In genomic region chr9:50301722-50302121, GRCm38 (mm10) we compare ENCODE assay signal across 11 mouse cellular contexts. TPM values are rescaled to one million over a fixed set of nuclear protein-coding genes. Genes with fewer than 3 reads are reported as not detected.
A peak's percentile ranks its signal among the peaks of the same experiment; 100 is the strongest.
DNase-seq lines count a peak whose midpoint lies in the region; ATAC-seq and TF ChIP-seq lines count a peak whose summit lies in the region.
"Had no signal": no experiment of that assay in that cellular context is flagged by ENCODE, and none has a peak within 500 bp of the region (broad histone marks: within the 10 kb centered on the region; RNA-seq: fewer than 3 reads in every experiment).

No protein-coding gene starts in this region.

- peaks cover 7% of the 10 kb centered on the region; the same call in 1 of the 2 replicates for H3K4me1 ChIP-seq in heart, embryonic 12.5 days (replicated peaks)

- H3K4me2 ChIP-seq in heart, embryonic 12.5 days, result no peak overlapping the region

- no peak for TF ChIP-seq POLR2A in brain, embryonic 14.5 days (IDR thresholded peaks at IDR 0.05; ENCODE audit: borderline replicate concordance, extremely low read depth, insufficient read depth, insufficient read length, poor library complexity, severe bottlenecking)

- H3K9ac ChIP-seq in heart, embryonic 12.5 days, result no peak overlapping the region

- no peak for ATAC-seq in heart, embryonic 12.5 days (ENCODE audit: insufficient number of reproducible peaks, low FRiP score)
- ATAC-seq in monocyte, adult 5-6 weeks (replicated peaks; ENCODE audit: insufficient number of reproducible peaks, low FRiP score, low TSS enrichment, poor library complexity, severe bottlenecking), result no peak

- intact Hi-C loops in heart, postnatal 10 days (cut with DNase I), result no loop called here

- H3K4me3 ChIP-seq in heart, embryonic 12.5 days, result no peak overlapping the region
- H3K4me3 ChIP-seq in layer of hippocampus, adult 2 months, result no peak overlapping the region

- no peak for TF ChIP-seq CTCF in brain, embryonic 14.5 days (IDR thresholded peaks at IDR 0.05; ENCODE audit: borderline replicate concordance, extremely low read depth, insufficient read depth, insufficient read length)
- no peak for TF ChIP-seq CTCF in layer of hippocampus, adult 2 months (conservative IDR thresholded peaks at IDR 0.05)

- peak; percentile 33 for DNase-seq in heart, postnatal 10 days
- DNase-seq in brain, embryonic 14.5 days (ENCODE audit: low read depth), result peak; percentile 86
- peak; percentile 36 to 75 for DNase-seq in layer of hippocampus, adult 2 months (ENCODE audit: low spot score in 2 of 2)
- peak; percentile 31 for DNase-seq in retina, embryonic 14.5 days (ENCODE audit: low spot score)
- DNase-seq in kidney, postnatal 4 days, result no peak
- DNase-seq in gastrocnemius, postnatal 25 days, result no peak
- DNase-seq: gastrocnemius, postnatal 10 days; lung, postnatal 36 days had no signal

- no peak overlapping the region for H3K27ac ChIP-seq in heart, embryonic 12.5 days (ENCODE audit: poor library complexity, severe bottlenecking)
- peak overlapping the region; percentile 43; the same call in 1 of the 2 replicates for H3K27ac ChIP-seq in layer of hippocampus, adult 2 months

- H3K36me3 ChIP-seq in heart, embryonic 12.5 days, result no peaks in the 10 kb centered on the region
- H3K36me3 ChIP-seq: G1E had no signal

- no peaks in the 10 kb centered on the region for H3K27me3 ChIP-seq in heart, embryonic 12.5 days (replicated peaks)

- H3K9me3 ChIP-seq in heart, embryonic 12.5 days (replicated peaks), result 0 out of 2 replicates have a peak, but pooled peaks cover 3% of the 10 kb centered on the region

RNA-seq across cellular contexts. Expression of gene Rpl10-ps3, which starts 43.0 kb away (rescaled TPM):
- total RNA-seq in heart, postnatal 10 days (2021), result 100 to 1,000 TPM; 583 to 589 TPM
- polyA plus RNA-seq in heart, embryonic 12.5 days (2016; fragmentation: Nextera tagmentation; extraction: Ambion mirVana), result 150 and 157 TPM in 2 replicates
- polyA plus RNA-seq in brain, embryonic 14.5 days (2012; rRNA removed), result 77.6 and 125 TPM in 2 replicates
- 100 to 1,000 TPM; 398 TPM for total RNA-seq in layer of hippocampus, adult 2 months (2021)
- total RNA-seq in monocyte, adult 5-6 weeks (2017), result 124 to 152 TPM (median 139 TPM) in 3 replicates
- total RNA-seq in gastrocnemius, postnatal 25 days (2021), result 100 to 1,000 TPM; 340 to 407 TPM

Comparison
In these comparisons a context has a peak if more than half of its experiments do, and no peak if none do; other contexts are left out.
1. DNase-seq: peak in heart, postnatal 10 days (2 of 2), brain, embryonic 14.5 days (single experiment), layer of hippocampus, adult 2 months (2 of 2) and retina, embryonic 14.5 days (single experiment); none in kidney, postnatal 4 days (0 of 2) and gastrocnemius, postnatal 25 days (single experiment).